Mouse (Mus musculus) bone marrow, adult 2 months (tissue): ENCODE results near the gene Arid1a.

Experiments
- CTCF ChIP-seq: fragments of 200-500 bp; IDR thresholded peaks from 2 replicates; pipeline ENCODE4 v1.5.1; 2011; ENCODE audit warnings: low read length, control low read depth; ENCODE audit not compliant: control insufficient read depth, insufficient read depth
- POLR2A ChIP-seq: fragments of 200-500 bp; IDR thresholded peaks from 2 replicates; pipeline ENCODE4 v1.6.1; 2011; ENCODE audit warnings: low read depth, mild to moderate bottlenecking, control low read depth, low read length, borderline replicate concordance; ENCODE audit not compliant: control insufficient read depth

DNA sequence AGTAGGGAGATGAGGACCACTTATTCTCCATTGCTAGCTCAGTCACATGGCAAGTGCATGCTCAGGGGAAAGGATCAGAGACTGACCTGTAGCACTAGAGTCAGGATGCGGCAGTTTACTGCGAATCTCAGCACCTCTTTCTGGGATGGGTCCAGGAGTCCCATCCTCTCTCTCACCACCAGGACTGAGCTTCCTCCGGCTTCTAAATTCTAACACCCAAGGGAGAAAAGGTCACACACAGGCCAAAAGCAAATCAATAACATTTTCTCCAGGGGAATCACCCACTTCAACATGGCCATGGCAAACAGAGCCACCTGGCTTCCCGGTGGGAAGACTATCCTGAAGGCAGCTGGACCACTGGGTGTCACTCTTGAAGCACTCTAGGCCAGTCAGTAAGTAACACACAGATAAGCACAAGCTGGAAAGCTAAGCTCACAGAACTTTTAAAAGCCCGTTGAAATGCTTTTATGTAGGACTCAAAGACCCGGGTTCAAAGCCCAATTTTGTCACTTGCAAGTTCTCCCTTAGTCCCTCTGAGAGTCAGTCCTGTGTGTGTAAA lies 86.8 kb downstream of the Arid1a start:
- TF ChIP-seq POLR2A (no peak), CTCF (no peak)
